Mouse (Mus musculus) thymus, adult 2 months (tissue): ENCODE results near the gene Agbl4. TPM values are rescaled to one million over a fixed set of nuclear protein-coding genes. Genes with fewer than 3 reads are reported as not detected.

Experiments used
- DNase-seq: peaks from one replicate; pipeline ENCODE4 v3.0.0; 2021
- H3K27ac ChIP-seq: fragments of 200-500 bp; 2 replicates; pipeline ENCODE4 v1.5.1; 2012; ENCODE audit warnings: low read length, control low read depth; ENCODE audit not compliant: control insufficient read depth, insufficient read depth
- H3K27me3 ChIP-seq: fragments of 200-500 bp; 2 replicates; pipeline ENCODE4 v1.6.1; 2012; ENCODE audit warnings: mild to moderate bottlenecking, low read length, moderate library complexity, mixed read lengths; ENCODE audit not compliant: control insufficient read depth, insufficient read depth
- H3K36me3 ChIP-seq: fragments of 200-500 bp; 2 replicates; pipeline ENCODE4 v1.6.1; 2012; ENCODE audit warnings: mild to moderate bottlenecking, low read length, moderate library complexity; ENCODE audit not compliant: control insufficient read depth, insufficient read depth
- H3K4me1 ChIP-seq: fragments of 200-500 bp; replicated peaks from 2 replicates; pipeline ENCODE4 v1.6.1; 2012; ENCODE audit warnings: low read length; ENCODE audit not compliant: control insufficient read depth, insufficient read depth
- H3K4me3 ChIP-seq: fragments of 200-500 bp; 2 replicates; pipeline ENCODE4 v1.5.1; 2012; ENCODE audit warnings: mild to moderate bottlenecking, low read length, control low read depth, moderate library complexity; ENCODE audit not compliant: control insufficient read depth, insufficient read depth
- CTCF ChIP-seq: fragments of 200-500 bp; IDR thresholded peaks from 2 replicates; pipeline ENCODE4 v1.5.1; 2012; ENCODE audit warnings: mild to moderate bottlenecking, control low read depth, low read length, moderate library complexity, borderline replicate concordance; ENCODE audit not compliant: control insufficient read depth, poor library complexity, insufficient read depth; ENCODE audit errors: extremely low read depth
- POLR2A ChIP-seq: fragments of 200-500 bp; IDR thresholded peaks from 2 replicates; pipeline ENCODE4 v1.6.1; 2012; ENCODE audit warnings: mild to moderate bottlenecking, low read length, control low read depth, moderate library complexity; ENCODE audit not compliant: control insufficient read depth, poor library complexity, insufficient read depth; ENCODE audit errors: extremely low read depth
- WGBS: fragments of 180-500 bp; shearing (Covaris S2); methylation state at CpG from one replicate; pipeline ENCODE4 v1.1.7; 2018; 5-methylcytosine and 5-hydroxymethylcytosine counted together
- polyA plus RNA-seq: library from polyadenylated mRNA; depleted of rRNA; stranded (reverse); fragments of >200 nt; gene quantifications from 2 replicates; pipeline ENCODE4 v1.2.3, GENCODE M21; 2012

The Agbl4 gene
- polyA plus RNA-seq, 1 experiment, result 0.07 TPM

DNA sequence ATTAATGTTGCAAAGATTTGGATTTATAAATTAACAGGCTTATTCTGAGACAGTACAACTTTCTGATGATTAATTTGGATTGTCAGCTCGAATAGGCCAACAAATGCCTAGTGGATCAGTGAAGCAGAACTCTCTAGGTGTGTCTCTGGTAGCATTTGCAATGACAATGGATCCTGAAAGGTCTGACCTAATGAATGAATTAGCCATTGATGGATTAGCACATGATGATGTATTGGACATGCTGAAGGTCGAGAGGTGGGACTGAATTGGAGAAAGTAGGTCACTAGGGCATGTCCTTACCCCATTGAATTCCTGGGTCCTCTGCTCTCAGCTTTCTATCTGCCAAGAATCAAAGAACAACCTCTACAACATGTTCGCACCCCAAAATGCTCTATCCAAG is 1285.3 kb downstream of the Agbl4 start:
- Histone ChIP-seq H3K36me3 (no peaks in the 10 kb centered on the region), H3K4me3 (no peak overlapping the region), H3K4me1 (peaks cover 3% of the 10 kb centered on the region; the same call in 1 of the 2 replicates), H3K27me3 (no peaks in the 10 kb centered on the region), H3K27ac (no peak overlapping the region)
- DNase-seq, result no peak
- 86% methylated on average over 3 of the region's 3 CpGs for WGBS
- TF ChIP-seq CTCF (no peak), POLR2A (no peak)

DNA sequence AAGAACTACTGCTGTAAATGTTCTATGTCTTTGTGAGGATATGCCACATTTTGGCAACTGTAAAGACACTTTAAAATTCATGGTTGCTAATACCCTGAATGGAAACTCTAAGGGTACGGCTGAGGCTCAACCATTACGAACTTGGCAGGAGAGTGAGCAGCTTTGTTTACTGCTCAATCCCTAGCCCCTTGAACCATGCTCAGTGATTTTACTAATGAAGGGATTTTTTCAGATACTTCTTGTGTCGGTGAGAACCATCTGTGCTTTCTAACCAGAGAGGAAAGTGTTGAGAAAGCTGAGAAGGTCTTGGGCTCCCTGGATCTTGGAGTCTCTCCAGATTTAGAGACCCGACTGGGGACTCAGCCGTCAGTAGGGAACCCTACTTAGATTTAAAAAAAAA is 1286.4 kb downstream of the Agbl4 start:
- H3K36me3 ChIP-seq, result no peaks in the 10 kb centered on the region
- WGBS, result 88% methylated on average over 5 of the region's 5 CpGs

DNA sequence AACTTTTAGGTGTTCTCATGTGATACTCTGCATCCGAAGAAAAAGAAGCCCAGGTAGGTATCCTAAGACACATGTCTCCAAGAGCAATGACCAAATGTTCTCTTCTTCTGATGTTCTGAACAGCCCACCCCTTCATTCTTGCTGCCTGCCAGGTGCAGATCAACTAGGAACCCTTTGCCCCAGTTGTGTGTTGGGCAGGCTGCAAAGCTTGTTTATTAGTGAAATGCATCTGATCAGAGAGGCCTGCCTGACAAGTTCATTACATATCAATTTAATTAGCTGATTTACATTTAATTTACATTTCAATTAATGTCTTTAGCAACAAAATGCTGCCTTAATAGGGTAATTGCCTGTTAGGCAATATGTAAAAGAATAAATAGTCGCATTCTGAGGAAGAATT is 1288.5 kb downstream of the Agbl4 start:
- no peak overlapping the region for H3K27ac ChIP-seq
- no peak for DNase-seq
- no peaks in the 10 kb centered on the region for H3K27me3 ChIP-seq
- WGBS, result 90% methylated on average over 2 of the region's 2 CpGs
- H3K36me3 ChIP-seq, result no peaks in the 10 kb centered on the region
- peaks cover 7% of the 10 kb centered on the region for H3K4me1 ChIP-seq
- no peak overlapping the region for H3K4me3 ChIP-seq
- TF ChIP-seq POLR2A (no peak), CTCF (no peak)

More for the DNA sequence above, 1286.4 kb downstream of the Agbl4 start:
- DNase-seq, result no peak
- TF ChIP-seq CTCF (no peak), POLR2A (no peak)
- no peak overlapping the region for H3K4me3 ChIP-seq
- H3K27ac ChIP-seq, result no peak overlapping the region
- H3K4me1 ChIP-seq, result peaks cover 3% of the 10 kb centered on the region; the same call in 1 of the 2 replicates
- no peaks in the 10 kb centered on the region for H3K27me3 ChIP-seq

DNA sequence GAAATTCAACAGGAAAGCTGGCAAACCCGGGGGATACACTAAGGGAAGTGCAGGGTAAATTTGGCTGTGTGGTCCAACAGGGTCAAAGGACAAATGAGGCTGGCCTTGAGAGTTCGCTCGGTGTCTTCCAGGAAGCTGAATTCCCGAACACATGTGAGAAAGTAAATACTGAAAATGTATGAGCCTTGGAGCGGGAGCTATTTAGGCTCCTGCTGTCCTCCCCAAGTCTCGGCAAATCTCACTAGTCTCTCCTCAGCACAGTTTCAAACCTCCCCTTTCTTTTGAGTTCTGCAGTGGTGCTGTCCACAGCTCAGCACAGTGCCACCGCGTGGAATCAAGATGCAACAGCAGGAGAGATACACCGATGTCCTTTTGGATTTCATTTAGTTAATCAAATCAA is 1289.5 kb downstream of the Agbl4 start:
- no peak overlapping the region for H3K4me3 ChIP-seq
- no peak overlapping the region for H3K27ac ChIP-seq

DNA sequence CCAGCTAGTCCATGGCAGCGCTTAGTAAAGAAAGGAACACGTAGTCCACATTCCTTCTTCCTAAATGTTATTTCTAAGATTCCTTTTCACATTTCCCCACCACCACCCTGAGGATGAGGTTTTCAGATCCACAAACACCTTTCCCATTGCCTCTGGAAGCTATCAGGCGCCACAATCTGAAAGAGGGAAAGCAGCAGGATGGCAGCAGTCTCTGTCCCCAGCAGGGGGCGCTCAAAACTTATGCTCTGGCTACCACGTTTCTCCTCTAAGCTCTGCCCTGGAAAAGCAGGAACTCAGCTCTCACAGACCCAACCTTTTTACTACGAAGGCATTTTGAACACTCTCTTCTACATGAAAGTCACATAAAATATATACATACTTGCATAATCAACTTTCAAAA is 1290.2 kb downstream of the Agbl4 start:
- no peak for TF ChIP-seq POLR2A
- TF ChIP-seq CTCF, result peak; percentile 86; the same call in 1 of the 2 replicates
- Histone ChIP-seq H3K4me1 (peaks cover 13% of the 10 kb centered on the region), H3K36me3 (no peaks in the 10 kb centered on the region), H3K4me3 (no peak overlapping the region), H3K27me3 (no peaks in the 10 kb centered on the region), H3K27ac (no peak overlapping the region)
- WGBS, result 11% methylated on average over 6 of the region's 6 CpGs
- peak; percentile 77 for DNase-seq

More for the DNA sequence above, 1289.5 kb downstream of the Agbl4 start:
- no peak for TF ChIP-seq POLR2A
- peak; percentile 35; the same call in 1 of the 2 replicates for TF ChIP-seq CTCF
- H3K27me3 ChIP-seq, result no peaks in the 10 kb centered on the region
- DNase-seq, result peak; percentile 44
- 18% methylated on average over 9 of the region's 9 CpGs for WGBS
- peaks cover 13% of the 10 kb centered on the region for H3K4me1 ChIP-seq
- no peaks in the 10 kb centered on the region for H3K36me3 ChIP-seq

DNA sequence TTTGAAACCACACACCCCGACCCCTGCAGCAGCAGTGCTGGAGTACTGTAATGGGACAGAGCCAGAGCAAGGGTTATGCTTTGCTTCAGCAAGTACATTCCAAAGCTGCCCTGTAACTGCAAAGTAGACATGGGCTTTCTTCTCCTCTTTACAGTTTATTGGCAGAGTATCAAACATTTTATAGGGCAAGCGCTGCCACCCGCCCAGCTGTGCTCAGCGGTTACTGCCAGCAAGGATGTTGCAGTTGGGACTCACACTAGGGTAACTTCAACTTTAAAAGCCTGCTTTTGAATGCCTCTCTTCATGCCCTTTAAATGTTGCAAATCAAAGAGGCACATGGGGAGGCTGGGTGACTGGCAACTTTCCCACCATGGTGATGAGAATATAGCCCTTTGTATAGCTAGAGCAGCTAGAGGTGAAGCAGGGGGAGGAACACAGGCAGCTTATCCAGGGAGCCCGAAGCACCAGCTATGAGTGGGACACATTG is 1293.6 kb downstream of the Agbl4 start:
- 16% methylated on average over 5 of the region's 5 CpGs for WGBS
- Histone ChIP-seq H3K27ac (peak overlapping the region; percentile 73), H3K4me1 (peaks cover 13% of the 10 kb centered on the region), H3K36me3 (no peaks in the 10 kb centered on the region), H3K4me3 (no peak overlapping the region), H3K27me3 (no peaks in the 10 kb centered on the region)
- peak; percentile 8 for DNase-seq
- TF ChIP-seq CTCF (no peak), POLR2A (no peak)

DNA sequence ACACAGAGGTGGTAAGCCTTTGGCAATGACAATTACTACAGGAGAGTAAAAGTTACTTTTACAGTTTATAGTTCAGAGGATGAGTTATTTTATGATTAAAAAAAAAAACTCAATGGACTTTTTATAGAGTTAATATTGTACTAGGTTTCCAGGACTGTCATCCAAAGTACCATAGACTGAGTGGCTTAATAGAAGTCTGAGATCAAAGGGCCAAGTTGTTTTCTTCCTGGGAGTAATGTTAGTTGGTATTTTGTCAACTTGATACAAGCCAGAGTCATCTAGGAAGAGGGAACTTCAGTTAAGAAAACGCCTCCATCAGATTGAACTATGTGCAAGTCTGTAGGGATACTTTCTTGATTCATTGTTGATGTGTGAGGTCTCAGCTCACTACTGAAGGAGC is 1303.9 kb downstream of the Agbl4 start:
- Histone ChIP-seq H3K36me3 (no peaks in the 10 kb centered on the region), H3K4me1 (no peaks in the 10 kb centered on the region), H3K27ac (no peak overlapping the region), H3K27me3 (no peaks in the 10 kb centered on the region), H3K4me3 (no peak overlapping the region)
- 84% methylated on average over 1 of the region's 1 CpGs for WGBS
- no peak for DNase-seq
- TF ChIP-seq CTCF, result no peak
- TF ChIP-seq POLR2A, result no peak
